Mouse (Mus musculus) CH12.LX (cell line): ENCODE measurements around the gene Tagln2. TPM values are rescaled to one million over a fixed set of nuclear protein-coding genes. Genes with fewer than 3 reads are reported as not detected.

Experiments
- DNase-seq: peaks from one replicate; pipeline ENCODE4 v3.0.0-alpha.2; 2013; ENCODE audit errors: extremely low read depth
- H3K27ac ChIP-seq: 2 replicates; pipeline ENCODE4 v1.5.1; 2012; ENCODE audit warnings: low read depth, mild to moderate bottlenecking, control low read depth, moderate library complexity; ENCODE audit not compliant: insufficient read depth
- H3K27me3 ChIP-seq: replicated peaks from 2 replicates; pipeline ENCODE3; 2012; ENCODE audit warnings: inconsistent platforms
- H3K36me3 ChIP-seq, 2 experiments: replicated peaks in 1 of 2; 2 replicates each; pipeline versions ENCODE3 to v1.6.1; 2012; ENCODE audit warnings: inconsistent platforms in 1 of 2, low read length in 1 of 2, mild to moderate bottlenecking in 1 of 2, mixed read lengths in 1 of 2, moderate library complexity in 1 of 2; ENCODE audit not compliant: control insufficient read depth in 1 of 2, insufficient read depth in 1 of 2
- H3K4me1 ChIP-seq, 2 experiments: 2 replicates each; pipeline ENCODE4 v1.6.1; 2012; ENCODE audit warnings: inconsistent platforms in 1 of 2, moderate library complexity in 1 of 2; ENCODE audit not compliant: insufficient read depth in 2 of 2, control insufficient read depth in 1 of 2
- H3K4me2 ChIP-seq: 2 replicates; pipeline ENCODE4 v1.6.1; 2012; ENCODE audit warnings: low read depth, mild to moderate bottlenecking, control low read depth; ENCODE audit not compliant: poor library complexity, insufficient read depth, severe bottlenecking
- H3K4me3 ChIP-seq, 3 experiments: fragments of 150-350 bp in 1 of 3; sonication (generic) in 1 of 3; replicated peaks in 1 of 3; 2 replicates each; pipeline versions ENCODE3 to v1.5.1; 2011 to 2012; ENCODE audit warnings: low read depth in 2 of 3, low read length in 2 of 3, mild to moderate bottlenecking in 2 of 3, moderate library complexity in 2 of 3, control low read depth in 1 of 3, improper control_type of control experiment in 1 of 3, inconsistent platforms in 1 of 3, mixed read lengths in 1 of 3; ENCODE audit not compliant: poor library complexity in 1 of 3
- H3K79me2 ChIP-seq: replicated peaks from 2 replicates; pipeline ENCODE4 v1.6.1; 2012; ENCODE audit warnings: mild to moderate bottlenecking, moderate library complexity; ENCODE audit not compliant: control insufficient read depth, poor library complexity, insufficient read depth, severe bottlenecking; ENCODE audit errors: extremely low read depth
- H3K9ac ChIP-seq: 2 replicates; pipeline ENCODE4 v1.6.1; 2012; ENCODE audit warnings: low read depth, mild to moderate bottlenecking, control low read depth, moderate library complexity; ENCODE audit not compliant: insufficient read depth
- H3K9me3 ChIP-seq: replicated peaks from 2 replicates; pipeline ENCODE3; 2012; ENCODE audit warnings: low read length, inconsistent platforms, mixed read lengths
- BHLHE40 ChIP-seq: IDR thresholded peaks from 2 replicates; pipeline ENCODE4 v1.6.1; 2011; ENCODE audit warnings: mild to moderate bottlenecking, low read depth, low read length, improper control_type of control experiment
- CHD1 ChIP-seq: IDR thresholded peaks from 2 replicates; pipeline ENCODE4 v1.6.1; 2012; ENCODE audit warnings: low read depth, low read length, improper control_type of control experiment, inconsistent platforms
- E2F4 ChIP-seq: IDR thresholded peaks from 2 replicates; pipeline ENCODE4 v1.6.1; 2011; ENCODE audit warnings: low read depth, low read length, improper control_type of control experiment; ENCODE audit not compliant: insufficient replicate concordance
- EP300 ChIP-seq: IDR thresholded peaks from 2 replicates; pipeline ENCODE4 v1.6.1; 2011; ENCODE audit warnings: low read length, improper control_type of control experiment
- IRF4 ChIP-seq: IDR thresholded peaks from 2 replicates; pipeline ENCODE4 v1.6.1; 2014; ENCODE audit warnings: low read depth, mild to moderate bottlenecking, inconsistent platforms, low read length, improper control_type of control experiment
- JUND ChIP-seq: conservative IDR thresholded peaks from 2 replicates; pipeline ENCODE4 v1.6.1; 2011; ENCODE audit warnings: low read depth, low read length, improper control_type of control experiment
- KAT2A ChIP-seq: IDR thresholded peaks from 2 replicates; pipeline ENCODE4 v1.6.1; 2012; ENCODE audit warnings: low read length, improper control_type of control experiment, inconsistent platforms; ENCODE audit not compliant: insufficient replicate concordance
- MAX ChIP-seq: IDR thresholded peaks from 2 replicates; pipeline ENCODE4 v1.6.1; 2011; ENCODE audit warnings: low read length, improper control_type of control experiment
- MEF2A ChIP-seq: IDR thresholded peaks from 2 replicates; pipeline ENCODE4 v1.6.1; 2014; ENCODE audit warnings: low read depth, mild to moderate bottlenecking, inconsistent platforms, low read length, improper control_type of control experiment, borderline replicate concordance
- NELFE ChIP-seq: IDR thresholded peaks from 2 replicates; pipeline ENCODE4 v1.6.1; 2011; ENCODE audit warnings: low read depth, low read length, improper control_type of control experiment
- NRF1 ChIP-seq: IDR thresholded peaks from 2 replicates; pipeline ENCODE4 v1.6.1; 2014; ENCODE audit warnings: low read depth, mild to moderate bottlenecking, inconsistent platforms, low read length, improper control_type of control experiment, moderate library complexity
- POLR2A ChIP-seq: IDR thresholded peaks from 2 replicates; pipeline ENCODE4 v1.6.1; 2011; ENCODE audit warnings: low read depth, mild to moderate bottlenecking, improper control_type of control experiment, low read length
- POLR2AphosphoS2 ChIP-seq: IDR thresholded peaks from 2 replicates; pipeline ENCODE4 v1.6.1; 2011; ENCODE audit warnings: low read depth, low read length, improper control_type of control experiment
- RAD21 ChIP-seq: IDR thresholded peaks from 2 replicates; pipeline ENCODE4 v1.6.1; 2011; ENCODE audit warnings: low read depth, mild to moderate bottlenecking, low read length, improper control_type of control experiment, moderate library complexity
- RCOR1 ChIP-seq: conservative IDR thresholded peaks from 2 replicates; pipeline ENCODE4 v1.6.1; 2012; ENCODE audit warnings: low read depth, mild to moderate bottlenecking, inconsistent platforms, low read length, improper control_type of control experiment
- SIN3A ChIP-seq: IDR thresholded peaks from 2 replicates; pipeline ENCODE4 v1.6.1; 2012; ENCODE audit warnings: low read length, improper control_type of control experiment, inconsistent platforms
- SMC3 ChIP-seq: IDR thresholded peaks from 2 replicates; pipeline ENCODE4 v1.6.1; 2011; ENCODE audit warnings: low read depth, low read length, improper control_type of control experiment
- TBP ChIP-seq: conservative IDR thresholded peaks from 2 replicates; pipeline ENCODE4 v1.6.1; 2011; ENCODE audit warnings: low read depth, low read length, improper control_type of control experiment
- USF1 ChIP-seq: IDR thresholded peaks from 2 replicates; pipeline ENCODE4 v1.6.1; 2014; ENCODE audit warnings: low read depth, mild to moderate bottlenecking, inconsistent platforms, low read length, improper control_type of control experiment
- ZMIZ1 ChIP-seq: IDR thresholded peaks from 2 replicates; pipeline ENCODE4 v1.6.1; 2012; ENCODE audit warnings: low read depth, mild to moderate bottlenecking, inconsistent platforms, low read length, improper control_type of control experiment
- ZNF384 ChIP-seq: IDR thresholded peaks from 2 replicates; pipeline ENCODE4 v1.6.1; 2012; ENCODE audit warnings: low read depth, low read length, improper control_type of control experiment, inconsistent platforms
- dilution Hi-C: fragments of 300-500 bp; cut with MboI; formaldehyde crosslinking; loops from 2 replicates; pipeline ENCODE4 v1.14.3; 2020; ENCODE audit warnings: low sequenced_read_pairs; ENCODE audit not compliant: extremely low pct_unique_long_range_greater_than_20kb, extremely low pct_ligation_motif_present
- in situ Hi-C: fragments of 300-500 bp; cut with MboI; formaldehyde crosslinking; loops from 3 replicates; pipeline ENCODE4 v1.14.3; 2019; ENCODE audit warnings: low sequenced_read_pairs, low pct_ligation_motif_present, low pct_unique_long_range_greater_than_20kb, mixed read lengths
- polyA plus RNA-seq: library from polyadenylated mRNA; unstranded; fragments of >175 nt; gene quantifications from 2 replicates; pipeline ENCODE4 v1.2.1, GENCODE M21; 2012; ENCODE audit warnings: low read depth; ENCODE audit not compliant: insufficient read length
- total RNA-seq, 2 experiments: library from RNA; depleted of rRNA; stranded (reverse); fragments of 300-350 nt in 1 of 2; fragments of >200 nt in 1 of 2; gene quantifications; 2 replicates each; pipeline ENCODE4 v1.2.3; 2012 to 2014

The Tagln2 gene
- total and polyA plus RNA-seq, 3 experiments, result 172 to 337 (median 206) TPM

GRCm38 (mm10) chr1:172519644-172520043, 19.8 kb downstream of the Tagln2 start:
- in situ Hi-C loops, result no loop called here

DNA sequence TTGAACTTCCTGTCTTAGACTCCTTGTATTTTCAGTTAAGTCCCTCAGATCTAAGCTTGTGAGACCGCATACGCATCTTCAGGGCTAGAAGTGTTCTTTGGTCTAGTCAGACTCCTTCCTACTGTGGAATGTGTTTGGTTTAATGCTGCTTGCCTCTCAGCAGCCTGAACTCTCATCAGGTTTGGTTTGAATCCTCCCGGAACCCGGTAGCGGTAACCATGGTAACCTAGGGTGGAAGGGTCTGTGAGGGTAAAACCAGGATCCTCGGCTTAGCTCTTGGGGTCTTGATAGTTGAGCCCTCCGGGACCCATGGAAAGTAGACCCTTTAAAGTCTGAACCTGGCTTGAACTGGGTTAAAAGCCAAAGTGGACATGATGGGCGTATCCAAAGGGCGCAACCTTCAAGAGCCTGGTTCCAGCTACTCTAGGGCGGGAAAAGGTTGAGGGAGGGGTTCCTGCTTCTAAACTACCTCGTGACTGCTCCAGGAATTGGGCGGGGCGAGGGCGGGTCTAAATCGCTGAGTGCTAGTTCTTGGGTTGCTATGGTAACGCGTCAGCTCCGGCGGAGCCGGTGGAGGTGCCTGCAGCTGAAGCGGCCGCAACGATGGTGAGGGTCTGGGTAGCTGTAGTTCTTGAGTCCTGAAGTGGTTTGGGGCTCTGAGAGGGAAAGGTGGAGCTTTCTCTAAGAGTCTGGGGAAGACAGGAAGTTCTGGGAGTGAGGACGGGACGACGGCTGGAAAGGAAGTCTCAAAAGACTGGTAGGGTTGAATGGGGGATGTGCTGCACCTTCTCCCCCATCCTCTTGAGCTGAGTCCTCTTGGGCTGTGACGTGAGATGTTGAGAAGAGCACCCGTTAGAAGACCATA, 21.0 kb downstream of the Tagln2 start, which contains the start of gene Cfap45:
Cfap45 (plus strand) TSS at position 226 of the 865 bp plus-strand sequence.
- Histone ChIP-seq H3K4me3 (no peak within 1 kb of the TSS), H3K4me1 (peaks cover 15 to 42% of the 10 kb centered on the region in 2 experiments), H3K9ac (no peak within 1 kb of the TSS), H3K79me2 (no peaks in the 10 kb centered on the region), H3K27me3 (peaks cover under 1% of the 10 kb centered on the region), H3K4me2 (no peak within 1 kb of the TSS), H3K36me3 (peaks cover 0 to 1% of the 10 kb centered on the region in 2 experiments), H3K9me3 (peaks cover 11% of the 10 kb centered on the region), H3K27ac (no peak within 1 kb of the TSS)
- no peak for DNase-seq
- TF ChIP-seq NELFE (no peak), MAX (no peak), POLR2AphosphoS2 (no peak), BHLHE40 (no peak), RAD21 (no peak), USF1 (no peak), MEF2A (no peak), ZNF384 (no peak), POLR2A (no peak), JUND (no peak), SMC3 (no peak), CHD1 (no peak), TBP (no peak), E2F4 (no peak), SIN3A (no peak)
- dilution Hi-C loops (no loop called here), in situ Hi-C loops (no loop called here)

More at GRCm38 (mm10) chr1:172519644-172520043, 19.8 kb downstream of the Tagln2 start:
- no peak overlapping the region for H3K9ac ChIP-seq
- TF ChIP-seq IRF4, result no peak
- no peak for TF ChIP-seq EP300
- TF ChIP-seq NRF1, result no peak
- TF ChIP-seq ZMIZ1, result no peak
- no peak for TF ChIP-seq RAD21
- no peak for TF ChIP-seq RCOR1
- no peak for TF ChIP-seq KAT2A
- TF ChIP-seq SMC3, result no peak
- TF ChIP-seq, all 38 proteins: peak for 0
- Histone ChIP-seq H3K36me3 (peaks cover 0 to 1% of the 10 kb centered on the region in 2 experiments), H3K4me3 (no peak overlapping the region), H3K27me3 (no peaks in the 10 kb centered on the region), H3K27ac (no peak overlapping the region), H3K79me2 (no peaks in the 10 kb centered on the region), H3K4me1 (peaks cover 18 to 45% of the 10 kb centered on the region in 2 experiments), H3K4me2 (no peak overlapping the region), H3K9me3 (peaks cover 11% of the 10 kb centered on the region)
- dilution Hi-C loops, result no loop called here
- DNase-seq, result no peak
